Mouse (Mus musculus): ENCODE results near the gene Nuak1. TPM values are rescaled to one million over a fixed set of nuclear protein-coding genes. Genes with fewer than 3 reads are reported as not detected.

Nuak1 gene
- total and polyA plus RNA-seq, 3 experiments = 1.1 to 2.2 TPM; not detected in 1

DNA sequence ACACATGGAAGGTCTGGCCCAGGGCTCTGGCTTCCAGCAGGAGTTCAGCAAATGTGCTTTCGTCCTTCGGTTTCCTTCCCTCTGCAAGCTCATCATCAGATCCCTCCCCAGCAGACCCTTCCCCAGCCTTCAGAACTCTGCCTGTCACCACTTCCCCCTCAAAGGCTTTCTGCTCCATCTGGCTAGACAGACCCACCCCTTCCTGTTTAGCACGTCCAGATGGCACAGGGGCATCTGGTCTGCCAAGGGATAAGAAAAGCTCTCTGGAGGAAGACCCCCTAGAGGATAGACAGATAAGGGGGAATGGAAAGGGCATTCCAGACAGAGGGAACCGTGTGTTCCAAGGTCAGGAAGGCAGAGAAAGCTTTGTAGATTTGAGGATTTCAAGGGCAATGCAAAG lies 53.1 kb downstream of the Nuak1 start:
- TF ChIP-seq MEF2A (IDR thresholded peaks at IDR 0.05; ENCODE audit: extremely low read depth, insufficient replicate concordance, low read depth, low read length, poor library complexity, severe bottlenecking) (no peak), ZKSCAN1 (IDR thresholded peaks at IDR 0.05; ENCODE audit: low read depth, low read length) (no peak), ZNF384 (IDR thresholded peaks at IDR 0.05; ENCODE audit: low read depth, low read length) (no peak), RCOR1 (IDR thresholded peaks at IDR 0.05; ENCODE audit: low read depth, low read length) (no peak), POLR2AphosphoS5 (IDR thresholded peaks at IDR 0.05; ENCODE audit: borderline replicate concordance, low read depth, low read length) (no peak), HCFC1 (IDR thresholded peaks at IDR 0.05; ENCODE audit: low read depth, low read length) (no peak), TAL1 (IDR thresholded peaks at IDR 0.05; ENCODE audit: low read length) (no peak), CHD1 (IDR thresholded peaks at IDR 0.05; ENCODE audit: low read depth, low read length) (no peak), POLR2AphosphoS2 (IDR thresholded peaks at IDR 0.05; ENCODE audit: low read length) (no peak), RAD21 (IDR thresholded peaks at IDR 0.05; ENCODE audit: low read depth, low read length) (no peak), GATA1 (IDR thresholded peaks at IDR 0.05; ENCODE audit: low read depth, low read length) (no peak), E2F4 (IDR thresholded peaks at IDR 0.05; ENCODE audit: borderline replicate concordance, low read depth, low read length) (no peak), TBP (IDR thresholded peaks at IDR 0.05; ENCODE audit: low read depth, low read length) (no peak), SIN3A (IDR thresholded peaks at IDR 0.05; ENCODE audit: low read length) (no peak), TCF12 (IDR thresholded peaks at IDR 0.05; ENCODE audit: low read depth, low read length) (no peak), MYB (IDR thresholded peaks at IDR 0.05; ENCODE audit: low read depth, low read length) (no peak), MAZ (IDR thresholded peaks at IDR 0.05; ENCODE audit: low read depth, low read length) (no peak), USF1 (IDR thresholded peaks at IDR 0.05; ENCODE audit: low read depth, low read length) (no peak)
- H3K79me2 ChIP-seq (ENCODE audit: control insufficient read depth, insufficient read depth, low read length, poor library complexity) = no peaks in the 10 kb centered on the region
- H3K36me3 ChIP-seq (ENCODE audit: control insufficient read depth in 1 of 2, insufficient read depth in 2 of 2, low read length in 2 of 2) = no peaks in the 10 kb centered on the region
- no peaks in the 10 kb centered on the region for H3K9me3 ChIP-seq (replicated peaks; ENCODE audit: insufficient read depth, low read length)
- H3K27me3 ChIP-seq (ENCODE audit: control insufficient read depth in 1 of 2, insufficient read depth in 2 of 2, low read length in 2 of 2) = no peaks in the 10 kb centered on the region
- H3K4me1 ChIP-seq (ENCODE audit: control insufficient read depth in 1 of 2, insufficient read depth in 2 of 2, low read length in 2 of 2) = no peaks in the 10 kb centered on the region
- DNase-seq (ENCODE audit: low read depth, low spot score) = no peak
- H3K27ac ChIP-seq (ENCODE audit: control insufficient read depth, low read depth, low read length) = no peak overlapping the region
- no peak overlapping the region for H3K9ac ChIP-seq (ENCODE audit: control insufficient read depth, low read depth, low read length, poor library complexity, severe bottlenecking)
- H3K4me3 ChIP-seq (ENCODE audit: control insufficient read depth in 1 of 2, insufficient read depth in 1 of 2, low read depth in 2 of 2, low read length in 2 of 2) = no peak overlapping the region

DNA sequence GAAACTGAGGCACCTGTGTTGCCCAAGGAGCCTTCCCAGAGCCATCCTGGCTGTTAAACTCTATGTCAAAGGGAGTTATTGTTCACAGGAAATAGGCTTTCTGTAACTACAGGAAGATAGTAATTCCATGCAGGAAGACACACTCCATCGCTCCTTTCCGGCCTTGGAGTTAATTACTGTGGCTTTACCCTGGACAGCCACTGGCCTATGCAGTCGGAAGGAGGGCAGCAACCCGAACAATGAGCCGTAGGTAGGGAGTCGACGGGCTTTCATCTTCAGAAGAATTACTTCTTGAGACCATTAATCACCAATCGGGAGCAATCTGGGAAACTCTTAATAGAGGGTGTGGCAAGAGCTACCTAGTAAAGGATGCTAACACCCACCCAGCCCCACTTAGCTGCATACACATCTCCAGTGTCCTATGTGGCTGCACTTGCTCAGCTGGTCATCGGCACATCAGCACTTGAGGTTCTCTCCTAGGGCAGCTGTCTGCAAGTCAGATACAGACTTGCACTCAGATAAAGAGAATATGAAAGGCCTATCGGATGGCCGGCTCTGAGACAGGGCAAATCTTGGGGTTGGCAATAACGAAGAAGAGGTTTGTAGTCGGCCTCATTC lies 53.7 kb downstream of the Nuak1 start:
- no peak for TF ChIP-seq EP300 (IDR thresholded peaks at IDR 0.05; ENCODE audit: low read depth in 1 of 2, low read length in 2 of 2)
- TF ChIP-seq MAFK (IDR thresholded peaks at IDR 0.05; ENCODE audit: borderline replicate concordance, low read depth, low read length) = no peak
- no peak for TF ChIP-seq MAZ (IDR thresholded peaks at IDR 0.05; ENCODE audit: low read depth, low read length)
- no peak for TF ChIP-seq MXI1 (IDR thresholded peaks at IDR 0.05; ENCODE audit: low read depth, low read length)
- TF ChIP-seq NELFE (IDR thresholded peaks at IDR 0.05; ENCODE audit: low read depth, low read length) = no peak
- TF ChIP-seq CHD2 (IDR thresholded peaks at IDR 0.05; ENCODE audit: low read length) = no peak
- TF ChIP-seq KAT2A (conservative IDR thresholded peaks at IDR 0.05; ENCODE audit: low read depth, low read length) = no peak
- no peak for TF ChIP-seq ETS1 (IDR thresholded peaks at IDR 0.05; ENCODE audit: low read depth, low read length)
- no peak for TF ChIP-seq GABPA (IDR thresholded peaks at IDR 0.05; ENCODE audit: low read depth, low read length)
- no peak for TF ChIP-seq ZKSCAN1 (IDR thresholded peaks at IDR 0.05; ENCODE audit: low read depth, low read length)
- no peak for TF ChIP-seq ZC3H11A (IDR thresholded peaks at IDR 0.05; ENCODE audit: low read depth, low read length)
- no peak for TF ChIP-seq USF1 (IDR thresholded peaks at IDR 0.05; ENCODE audit: low read depth, low read length)
- no peak for TF ChIP-seq POLR2AphosphoS5 (IDR thresholded peaks at IDR 0.05; ENCODE audit: borderline replicate concordance, low read depth, low read length)
- no peak for TF ChIP-seq JUND (IDR thresholded peaks at IDR 0.05; ENCODE audit: low read depth, low read length)
- no peaks in the 10 kb centered on the region for H3K4me1 ChIP-seq (ENCODE audit: control insufficient read depth in 1 of 2, insufficient read depth in 2 of 2, low read length in 2 of 2)
- H3K4me3 ChIP-seq (ENCODE audit: control insufficient read depth in 1 of 2, insufficient read depth in 1 of 2, low read depth in 2 of 2, low read length in 2 of 2) = no peak overlapping the region
- no peaks in the 10 kb centered on the region for H3K9me3 ChIP-seq (replicated peaks; ENCODE audit: insufficient read depth, low read length)
- no peak for DNase-seq (ENCODE audit: low read depth, low spot score)
- H3K36me3 ChIP-seq (ENCODE audit: control insufficient read depth in 1 of 2, insufficient read depth in 2 of 2, low read length in 2 of 2) = no peaks in the 10 kb centered on the region
- H3K27ac ChIP-seq (ENCODE audit: control insufficient read depth, low read depth, low read length) = no peak overlapping the region
- no peak overlapping the region for H3K9ac ChIP-seq (ENCODE audit: control insufficient read depth, low read depth, low read length, poor library complexity, severe bottlenecking)
- no peaks in the 10 kb centered on the region for H3K79me2 ChIP-seq (ENCODE audit: control insufficient read depth, insufficient read depth, low read length, poor library complexity)
- H3K27me3 ChIP-seq (ENCODE audit: control insufficient read depth in 1 of 2, insufficient read depth in 2 of 2, low read length in 2 of 2) = no peaks in the 10 kb centered on the region
